Mouse (Mus musculus) forebrain, embryonic 10.5 days (tissue): ENCODE measurements around the gene Itga10. TPM values are rescaled to one million over a fixed set of nuclear protein-coding genes. Genes with fewer than 3 reads are reported as not detected.
A peak's percentile ranks its signal among the peaks of the same experiment; 100 is the strongest.
"Not testable (repeated sequence)": the region's sequence is repeated elsewhere in the genome, so short reads cannot be mapped to it uniquely, and the experiment has no call there.

ENCODE experiments used
- DNase-seq: peaks from one replicate; pipeline ENCODE4 v3.0.0-alpha.2; 2017; ENCODE audit warnings: low spot score; ENCODE audit errors: extremely low spot score
- H3K27ac ChIP-seq: fragments of 300-500 bp; sonication (generic); 2 replicates; pipeline ENCODE4 v1.5.1; 2016; ENCODE audit warnings: mild to moderate bottlenecking
- H3K27me3 ChIP-seq: fragments of 300-500 bp; sonication (generic); 2 replicates; pipeline ENCODE4 v1.6.1; 2016; ENCODE audit warnings: mild to moderate bottlenecking; ENCODE audit not compliant: poor library complexity, severe bottlenecking
- H3K36me3 ChIP-seq: fragments of 300-500 bp; sonication (generic); replicated peaks from 2 replicates; pipeline ENCODE4 v1.6.1; 2016; ENCODE audit warnings: mild to moderate bottlenecking, moderate library complexity
- H3K4me1 ChIP-seq: fragments of 300-500 bp; sonication (generic); 2 replicates; pipeline ENCODE4 v1.6.1; 2016
- H3K4me3 ChIP-seq: fragments of 300-500 bp; sonication (generic); 2 replicates; pipeline ENCODE4 v1.5.1; 2016; ENCODE audit warnings: mild to moderate bottlenecking, moderate library complexity
- H3K9me3 ChIP-seq: fragments of 300-500 bp; sonication (generic); 2 replicates; pipeline ENCODE4 v1.6.1; 2016; ENCODE audit warnings: mild to moderate bottlenecking, moderate library complexity
- WGBS: fragments of 180-500 bp; shearing (Covaris S2); methylation state at CpG from one replicate; pipeline ENCODE4 v1.1.7; 2016; 5-methylcytosine and 5-hydroxymethylcytosine counted together
- polyA plus RNA-seq: library from polyadenylated mRNA; unstranded; fragments of >200 nt; fragmentation: Nextera tagmentation; extraction: Ambion mirVana; gene quantifications from 2 replicates; pipeline ENCODE4 v1.2.1, GENCODE M21; 2016

Itga10 gene
- polyA plus RNA-seq, 1 experiment from 2014 or later: 0.51 TPM

DNA sequence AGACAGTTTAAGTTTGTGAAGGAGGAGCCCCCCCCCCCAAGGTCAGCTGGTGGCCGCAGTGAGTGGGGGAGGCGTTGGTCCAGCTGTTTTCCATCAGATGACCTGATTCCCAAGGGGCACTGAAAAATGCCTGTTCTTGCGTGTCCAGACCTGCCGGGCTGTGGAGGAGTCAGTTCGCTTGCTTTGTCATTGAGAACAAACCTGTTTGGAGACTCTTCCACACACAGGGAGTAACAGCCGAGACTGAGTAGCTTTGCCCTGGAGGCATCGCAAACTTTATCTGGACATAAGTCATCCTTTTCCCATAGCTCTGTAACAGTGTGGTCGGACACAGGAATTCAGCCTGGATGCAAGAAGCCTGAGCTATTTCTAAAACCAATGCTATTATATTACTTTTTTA is 29.1 kb downstream of the Itga10 start:
- Histone ChIP-seq H3K27ac (no peak overlapping the region; the same call in 1 of the 2 replicates), H3K36me3 (no peaks in the 10 kb centered on the region), H3K4me1 (peaks cover 25% of the 10 kb centered on the region), H3K27me3 (peaks cover 37% of the 10 kb centered on the region), H3K4me3 (no peak overlapping the region), H3K9me3 (no peaks in the 10 kb centered on the region)
- 61% methylated on average over 8 of the region's 8 CpGs for WGBS
- DNase-seq: no peak

DNA sequence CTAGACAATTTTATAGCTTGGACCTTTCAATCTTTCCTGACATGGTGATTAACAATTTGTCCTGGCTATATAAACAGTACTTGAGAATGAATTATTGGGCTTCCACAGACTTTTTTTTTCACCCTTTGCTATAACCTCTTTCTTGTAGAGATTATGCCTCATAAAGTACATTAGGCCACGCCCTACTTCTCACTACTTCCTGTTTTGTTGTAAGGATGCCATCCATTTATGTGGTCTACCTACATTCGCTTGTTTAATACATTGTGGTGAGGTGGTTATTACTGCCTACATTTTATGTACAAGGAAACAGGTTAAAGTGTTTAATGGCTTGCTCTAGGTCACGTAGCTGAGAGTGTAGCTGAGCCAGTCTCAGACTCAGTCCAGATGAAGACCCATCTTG is 29.8 kb downstream of the Itga10 start:
- no peak overlapping the region for H3K27ac ChIP-seq
- WGBS: 86% methylated on average over 3 of the region's 3 CpGs
- no peak overlapping the region for H3K4me3 ChIP-seq
- H3K9me3 ChIP-seq: no peaks in the 10 kb centered on the region
- H3K4me1 ChIP-seq: peaks cover 20% of the 10 kb centered on the region
- no peak for DNase-seq
- H3K36me3 ChIP-seq: no peaks in the 10 kb centered on the region
- peaks cover 43% of the 10 kb centered on the region for H3K27me3 ChIP-seq

- no peak overlapping the region for H3K4me3 ChIP-seq
- peaks cover 43% of the 10 kb centered on the region for H3K27me3 ChIP-seq
- H3K36me3 ChIP-seq: no peaks in the 10 kb centered on the region
- peaks cover 19% of the 10 kb centered on the region for H3K4me1 ChIP-seq
- 46% methylated on average over 3 of the region's 3 CpGs for WGBS
- H3K9me3 ChIP-seq: no peaks in the 10 kb centered on the region
- H3K27ac ChIP-seq: no peak overlapping the region
- no peak for DNase-seq
Measured at GRCm38 (mm10) chr3:96675690-96676089, 30.3 kb downstream of the Itga10 start.

DNA sequence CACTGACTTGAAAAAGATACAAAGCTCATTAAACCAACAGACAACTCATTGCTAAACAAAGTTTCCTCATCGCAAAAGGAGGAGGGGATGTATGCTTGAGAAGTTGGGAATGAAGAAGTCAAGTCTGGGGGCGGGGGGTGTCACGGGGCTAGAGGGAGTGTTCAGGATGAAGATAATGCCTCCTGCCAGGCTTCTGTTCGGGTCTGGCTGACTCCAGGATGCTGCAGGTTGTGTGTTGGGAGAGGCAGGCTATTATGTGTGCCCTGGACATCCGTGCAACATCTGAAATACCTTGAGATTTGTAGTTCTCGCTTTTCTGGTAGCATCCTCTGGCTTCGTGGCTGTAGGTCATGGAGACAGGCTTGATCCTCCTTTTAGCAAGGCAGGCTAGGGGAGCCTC is 33.1 kb downstream of the Itga10 start:
- 63% methylated on average over 7 of the region's 7 CpGs for WGBS
- Histone ChIP-seq H3K4me3 (no peak overlapping the region), H3K36me3 (no peaks in the 10 kb centered on the region), H3K27me3 (peaks cover 45% of the 10 kb centered on the region), H3K9me3 (no peaks in the 10 kb centered on the region), H3K4me1 (peaks cover 19% of the 10 kb centered on the region), H3K27ac (no peak overlapping the region)
- DNase-seq: no peak

DNA sequence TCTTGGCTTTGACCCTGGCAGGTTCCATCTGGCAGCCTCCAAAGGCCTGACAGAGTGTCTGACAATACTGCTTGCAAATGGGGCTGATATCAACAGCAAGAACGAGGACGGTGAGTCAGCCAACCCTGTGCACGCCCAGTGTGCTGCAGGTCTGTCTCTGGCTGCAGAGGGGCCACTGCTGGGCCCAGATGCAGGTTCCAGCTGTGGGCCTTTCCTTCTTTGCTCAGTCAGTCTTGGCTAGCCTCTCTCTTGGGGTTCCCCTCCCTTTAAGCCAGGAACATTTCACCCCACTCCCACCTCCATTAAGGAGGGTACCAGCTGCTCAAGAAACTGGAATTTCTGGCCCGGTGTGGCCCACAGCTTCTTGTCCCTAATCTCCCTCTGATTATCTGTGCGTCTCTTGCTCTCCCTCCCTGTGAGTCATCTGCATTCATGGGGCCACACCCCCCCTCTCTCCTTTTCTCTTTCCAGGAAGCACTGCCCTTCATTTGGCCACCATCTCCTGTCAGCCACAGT is 33.8 kb downstream of the Itga10 start:
- Histone ChIP-seq H3K36me3 (no peaks in the 10 kb centered on the region), H3K4me1 (peaks cover 18% of the 10 kb centered on the region), H3K27me3 (peaks cover 53% of the 10 kb centered on the region), H3K4me3 (no peak overlapping the region), H3K9me3 (no peaks in the 10 kb centered on the region), H3K27ac (no peak overlapping the region)
- no peak for DNase-seq
- WGBS: 23% methylated on average over 5 of the region's 5 CpGs

DNA sequence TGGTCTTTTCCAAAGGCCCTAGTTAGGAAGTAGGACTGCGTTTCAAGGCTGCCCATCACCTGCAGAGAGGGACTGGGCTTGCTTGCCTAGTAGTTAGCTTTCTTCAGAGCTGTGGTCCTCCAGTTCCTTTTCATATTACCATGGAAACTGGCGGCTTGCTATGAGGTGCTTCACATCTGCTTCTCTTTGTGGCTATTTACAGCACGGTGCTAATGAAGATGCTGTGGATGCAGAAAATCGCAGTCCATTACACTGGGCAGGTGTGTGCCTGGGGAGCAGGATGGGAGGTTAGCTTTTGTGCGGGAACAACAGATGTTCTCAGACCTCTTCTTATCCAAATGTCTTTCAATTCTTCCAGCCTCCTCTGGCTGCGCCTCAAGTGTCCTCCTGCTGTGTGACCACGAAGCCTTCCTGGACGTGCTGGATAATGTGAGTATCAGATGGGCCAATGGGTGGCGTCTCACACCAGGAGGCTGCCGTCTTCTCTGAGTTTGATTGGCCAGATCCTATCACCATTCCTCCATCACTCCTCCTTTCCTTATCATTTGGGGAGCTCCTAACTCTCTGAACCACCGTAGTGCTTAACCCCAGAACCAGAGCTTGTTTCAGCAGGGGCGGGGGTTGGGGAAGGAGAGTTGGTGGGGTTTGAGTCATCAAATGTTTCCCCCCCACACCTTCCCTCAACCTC is 35.0 kb downstream of the Itga10 start:
- no peak overlapping the region for H3K4me3 ChIP-seq
- no peaks in the 10 kb centered on the region for H3K9me3 ChIP-seq
- H3K36me3 ChIP-seq: no peaks in the 10 kb centered on the region
- no peak for DNase-seq
- H3K4me1 ChIP-seq: peaks cover 22% of the 10 kb centered on the region
- H3K27ac ChIP-seq: no peak overlapping the region
- 15% methylated on average over 12 of the region's 12 CpGs for WGBS
- H3K27me3 ChIP-seq: peaks cover 65% of the 10 kb centered on the region

- no peak for DNase-seq
- Histone ChIP-seq H3K4me1 (peaks cover 15% of the 10 kb centered on the region), H3K27ac (no peak overlapping the region), H3K36me3 (no peaks in the 10 kb centered on the region), H3K27me3 (peaks cover 65% of the 10 kb centered on the region), H3K9me3 (no peaks in the 10 kb centered on the region), H3K4me3 (no peak overlapping the region)
- WGBS: 87% methylated on average over 3 of the region's 3 CpGs
Measured at GRCm38 (mm10) chr3:96683496-96683895, 38.1 kb downstream of the Itga10 start.

- WGBS: 59% methylated on average over 17 of the region's 17 CpGs
- Histone ChIP-seq H3K4me3 (peak overlapping the region; percentile 27), H3K27me3 (peaks cover 63% of the 10 kb centered on the region)
Measured at GRCm38 (mm10) chr3:96684151-96684821, 38.9 kb downstream of the Itga10 start.

DNA sequence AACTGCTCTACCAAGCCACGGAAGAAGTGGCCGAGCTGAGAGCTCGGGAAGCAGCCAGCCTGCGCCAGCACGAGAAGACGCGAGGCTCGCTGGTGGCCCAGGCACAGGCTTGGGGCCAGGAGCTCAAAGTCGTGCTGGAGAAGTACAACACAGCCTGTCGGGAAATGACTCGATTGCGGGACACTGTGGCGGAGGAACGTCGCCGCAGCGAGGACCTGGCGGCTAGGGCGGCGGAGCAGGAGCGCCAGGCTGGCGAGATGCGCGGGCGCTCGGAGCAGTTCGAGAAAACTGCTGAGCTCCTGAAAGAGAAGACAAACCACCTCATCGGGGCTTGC is 39.4 kb downstream of the Itga10 start:
- peak overlapping the region; percentile 3; the same call in 1 of the 2 replicates for H3K27ac ChIP-seq
- H3K36me3 ChIP-seq: no peaks in the 10 kb centered on the region
- peaks cover 23% of the 10 kb centered on the region for H3K4me1 ChIP-seq
- no peak for DNase-seq
- peaks cover 63% of the 10 kb centered on the region for H3K27me3 ChIP-seq
- no peaks in the 10 kb centered on the region for H3K9me3 ChIP-seq
- whole genome bisulfite sequencing: 44% methylated on average over 28 of the region's 28 CpGs
- H3K4me3 ChIP-seq: peak overlapping the region; percentile 27

More at GRCm38 (mm10) chr3:96684151-96684821, 38.9 kb downstream of the Itga10 start:
- no peaks in the 10 kb centered on the region for H3K9me3 ChIP-seq
- no peaks in the 10 kb centered on the region for H3K36me3 ChIP-seq
- H3K4me1 ChIP-seq: peaks cover 18% of the 10 kb centered on the region
- H3K27ac ChIP-seq: peak overlapping the region; percentile 3; the same call in 1 of the 2 replicates
- DNase-seq: no peak

DNA sequence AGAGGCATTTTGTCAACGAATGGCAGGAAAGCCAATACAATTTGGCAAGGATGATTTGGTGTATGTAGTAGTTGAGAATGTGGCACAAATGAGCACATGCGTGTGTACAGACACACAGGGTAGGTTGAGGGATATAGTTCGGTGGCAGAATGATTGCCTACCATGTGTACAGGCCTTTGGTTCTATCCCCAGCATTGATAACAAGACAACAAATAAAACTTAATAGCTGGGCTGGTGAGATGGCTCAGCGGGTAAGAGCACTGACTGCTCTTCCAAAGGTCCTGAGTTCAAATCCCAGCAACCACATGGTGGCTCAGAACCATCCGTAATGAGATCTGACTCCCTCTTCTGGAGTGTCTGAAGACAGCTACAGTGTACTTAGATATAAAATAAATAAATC is 40.7 kb downstream of the Itga10 start:
- DNase-seq, H3K4me3 ChIP-seq, H3K27ac ChIP-seq, H3K9me3 ChIP-seq, H3K36me3 ChIP-seq: not testable (repeated sequence)
- 94% methylated on average over 5 of the region's 5 CpGs for WGBS
- Histone ChIP-seq H3K4me1 (peaks cover 25% of the 10 kb centered on the region), H3K27me3 (peaks cover 53% of the 10 kb centered on the region)

DNA sequence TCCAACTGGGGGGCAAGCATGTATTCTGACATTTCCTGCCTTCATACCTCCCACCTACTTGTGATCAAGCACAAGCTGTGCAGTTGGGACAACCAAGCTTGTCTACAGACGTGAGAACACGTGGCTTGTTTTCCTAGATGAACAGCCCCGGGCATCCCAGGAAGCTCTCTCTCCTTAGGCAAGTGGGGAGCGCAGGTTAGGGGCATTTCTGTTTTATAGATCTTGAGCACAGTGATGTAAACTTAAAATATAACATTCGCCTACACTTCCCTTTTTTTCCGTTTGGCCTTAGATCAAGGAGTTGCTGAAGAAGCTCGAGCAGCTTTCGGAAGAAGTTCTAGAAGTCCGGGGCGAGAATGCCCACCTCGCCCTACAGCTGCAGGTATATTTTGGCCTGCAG is 43.5 kb downstream of the Itga10 start:
- H3K9me3 ChIP-seq: no peaks in the 10 kb centered on the region
- H3K27ac ChIP-seq: no peak overlapping the region
- peaks cover 33% of the 10 kb centered on the region for H3K4me1 ChIP-seq
- no peak overlapping the region for H3K4me3 ChIP-seq
- no peaks in the 10 kb centered on the region for H3K36me3 ChIP-seq
- DNase-seq: no peak
- peaks cover 35% of the 10 kb centered on the region for H3K27me3 ChIP-seq
- 87% methylated on average over 11 of the region's 11 CpGs for WGBS

- H3K4me1 ChIP-seq: peaks cover 25% of the 10 kb centered on the region
- DNase-seq: no peak
- peaks cover 21% of the 10 kb centered on the region for H3K27me3 ChIP-seq
- no peak overlapping the region for H3K4me3 ChIP-seq
- no peaks in the 10 kb centered on the region for H3K9me3 ChIP-seq
- WGBS: 59% methylated on average over 3 of the region's 3 CpGs
- no peak overlapping the region for H3K27ac ChIP-seq
- no peaks in the 10 kb centered on the region for H3K36me3 ChIP-seq
Measured at GRCm38 (mm10) chr3:96690298-96690697, 44.9 kb downstream of the Itga10 start.

GRCm38 (mm10) chr3:96692506-96692905 is 47.1 kb downstream of the Itga10 start:
- 17% methylated on average over 3 of the region's 3 CpGs for WGBS
- Histone ChIP-seq H3K27ac (peak overlapping the region; percentile 51; the same call in 1 of the 2 replicates), H3K36me3 (no peaks in the 10 kb centered on the region), H3K27me3 (peaks cover 13% of the 10 kb centered on the region), H3K4me3 (no peak overlapping the region), H3K9me3 (no peaks in the 10 kb centered on the region), H3K4me1 (peaks cover 45% of the 10 kb centered on the region)
- no peak for DNase-seq
